Mouse (Mus musculus) c-Kit-positive CD71-positive TER-119-negative erythroid progenitor cells, embryonic 14.5 days (primary cell): Measurements from ENCODE around the gene Folr2.

Experiments
- DNase-seq: peaks from one replicate; pipeline ENCODE4 v3.0.0-alpha.2; 2013; ENCODE audit warnings: low read depth

Gene Folr2

DNA sequence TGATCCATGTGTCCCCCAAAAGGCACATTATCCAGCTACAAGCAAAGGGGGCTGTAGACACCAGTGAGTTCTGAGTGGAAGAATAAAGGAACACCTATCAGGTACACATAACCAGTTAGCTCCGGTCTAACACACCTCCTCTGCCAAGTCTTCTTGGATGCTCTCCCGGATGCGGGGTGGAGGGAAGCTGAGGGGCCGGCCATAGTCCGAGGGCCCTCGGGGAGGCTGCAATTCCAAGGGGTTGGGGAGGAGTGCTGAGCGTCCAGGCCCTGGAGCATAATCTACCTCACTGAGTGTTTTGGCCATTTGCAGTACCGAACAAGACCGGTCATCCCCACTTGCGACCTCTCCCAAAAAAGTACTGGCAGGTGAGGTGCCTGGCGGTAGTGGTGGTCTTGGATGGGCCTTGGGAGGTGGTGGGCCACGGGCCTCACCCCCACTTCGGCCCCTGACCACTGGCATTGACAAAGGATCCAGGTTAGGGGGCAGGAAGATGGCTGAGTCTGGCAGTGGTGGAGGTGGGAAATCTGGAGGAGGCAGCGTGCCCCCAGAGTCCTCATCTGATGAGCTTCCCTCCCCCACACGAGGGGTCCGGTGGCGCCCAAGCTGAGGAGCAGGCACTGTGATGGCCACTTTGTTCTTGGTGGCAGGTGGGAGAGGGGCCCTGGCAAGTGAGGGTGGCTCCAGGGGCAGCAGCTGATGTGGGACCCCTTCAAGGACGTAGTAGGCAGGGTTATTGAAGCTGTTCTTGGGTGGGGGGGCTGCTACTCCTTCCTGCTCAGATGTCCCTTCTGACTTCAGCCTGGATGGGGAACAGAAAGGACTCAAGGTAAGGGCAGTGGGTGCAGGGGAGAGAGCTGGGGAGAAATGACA, 33.0 kb downstream of the Folr2 start:
- DNase-seq: no peak

DNA sequence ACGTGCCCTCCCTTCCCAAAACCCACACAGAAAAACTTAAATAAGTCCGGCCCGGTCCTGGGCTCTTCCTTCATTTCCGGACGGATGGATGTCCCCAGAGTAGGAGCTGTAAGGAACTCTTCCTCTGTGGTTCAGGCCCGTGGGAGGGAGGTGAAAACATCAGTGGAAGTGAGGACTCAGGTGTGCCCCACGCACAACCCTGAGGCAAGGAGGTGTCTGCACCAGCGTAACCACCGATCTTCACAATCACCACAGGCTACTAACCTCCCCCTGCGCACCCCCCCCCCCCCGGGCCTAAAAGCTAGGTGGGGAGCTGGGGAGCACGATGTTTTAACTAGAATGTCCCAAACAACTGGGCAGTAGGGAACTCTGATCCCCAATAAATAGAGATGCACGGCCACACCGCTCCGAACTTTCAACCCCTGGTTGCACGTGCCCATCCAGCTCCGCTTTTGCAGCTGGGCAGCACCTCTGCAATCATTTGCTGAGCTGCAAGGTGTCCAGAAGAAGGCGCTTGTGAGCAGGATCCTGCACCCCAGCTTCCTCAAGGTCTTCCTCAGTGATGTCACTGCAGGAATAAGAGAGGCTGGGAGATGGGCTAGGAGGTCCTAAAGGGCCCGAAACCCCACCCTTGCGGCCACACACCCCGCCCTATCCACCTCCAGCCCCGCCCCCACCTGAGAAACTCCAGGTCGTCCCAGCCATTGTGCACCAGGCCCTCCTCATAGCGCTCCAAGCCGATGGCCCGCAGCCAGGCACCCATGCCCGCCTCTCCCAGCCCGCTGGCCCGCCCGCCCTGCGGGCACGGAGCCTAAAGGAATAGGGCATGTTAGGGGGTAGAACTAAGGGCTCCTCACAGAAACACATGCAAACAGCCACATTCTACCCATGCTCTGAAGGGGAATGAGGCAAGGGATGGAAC, 33.9 kb downstream of the Folr2 start:
- no peak for DNase-seq

DNA sequence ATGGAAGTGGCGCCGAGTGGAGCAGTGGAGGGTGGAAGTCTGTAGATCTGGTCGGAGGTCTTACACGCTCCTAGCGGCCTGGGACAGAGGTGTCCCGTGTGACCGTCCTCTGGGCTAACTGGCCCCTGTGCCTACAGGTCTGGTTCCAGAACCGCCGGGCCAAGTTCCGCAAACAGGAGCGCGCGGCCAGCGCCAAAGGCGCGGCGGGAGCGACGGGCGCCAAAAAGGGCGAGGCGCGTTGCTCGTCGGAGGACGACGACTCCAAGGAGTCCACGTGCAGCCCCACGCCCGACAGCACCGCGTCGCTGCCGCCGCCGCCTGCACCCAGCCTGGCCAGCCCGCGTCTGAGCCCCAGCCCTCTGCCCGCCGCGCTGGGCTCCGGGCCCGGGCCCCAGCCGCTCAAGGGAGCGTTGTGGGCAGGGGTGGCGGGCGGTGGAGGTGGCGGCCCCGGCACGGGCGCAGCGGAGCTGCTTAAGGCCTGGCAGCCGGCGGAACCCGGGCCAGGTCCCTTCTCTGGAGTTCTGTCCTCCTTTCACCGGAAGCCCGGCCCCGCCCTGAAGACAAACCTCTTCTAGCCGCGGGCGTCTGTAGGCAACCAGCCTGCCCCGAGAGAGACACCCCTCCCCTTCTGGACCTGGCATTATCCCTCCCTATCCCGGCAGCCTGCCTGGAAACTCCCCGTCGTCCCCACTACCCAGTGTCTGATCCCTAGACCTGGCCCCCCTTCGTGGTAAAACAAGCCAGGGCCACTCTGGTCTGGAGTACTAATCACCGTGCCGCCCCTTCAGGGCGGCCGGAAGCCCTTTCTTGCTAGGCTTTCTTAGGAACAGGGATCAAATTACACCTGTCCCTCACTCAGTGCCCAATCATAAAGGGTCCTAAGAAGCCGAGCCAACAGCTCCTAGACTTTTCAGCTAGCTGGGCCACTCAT, 35.2 kb downstream of the Folr2 start:
- no peak for DNase-seq

DNA sequence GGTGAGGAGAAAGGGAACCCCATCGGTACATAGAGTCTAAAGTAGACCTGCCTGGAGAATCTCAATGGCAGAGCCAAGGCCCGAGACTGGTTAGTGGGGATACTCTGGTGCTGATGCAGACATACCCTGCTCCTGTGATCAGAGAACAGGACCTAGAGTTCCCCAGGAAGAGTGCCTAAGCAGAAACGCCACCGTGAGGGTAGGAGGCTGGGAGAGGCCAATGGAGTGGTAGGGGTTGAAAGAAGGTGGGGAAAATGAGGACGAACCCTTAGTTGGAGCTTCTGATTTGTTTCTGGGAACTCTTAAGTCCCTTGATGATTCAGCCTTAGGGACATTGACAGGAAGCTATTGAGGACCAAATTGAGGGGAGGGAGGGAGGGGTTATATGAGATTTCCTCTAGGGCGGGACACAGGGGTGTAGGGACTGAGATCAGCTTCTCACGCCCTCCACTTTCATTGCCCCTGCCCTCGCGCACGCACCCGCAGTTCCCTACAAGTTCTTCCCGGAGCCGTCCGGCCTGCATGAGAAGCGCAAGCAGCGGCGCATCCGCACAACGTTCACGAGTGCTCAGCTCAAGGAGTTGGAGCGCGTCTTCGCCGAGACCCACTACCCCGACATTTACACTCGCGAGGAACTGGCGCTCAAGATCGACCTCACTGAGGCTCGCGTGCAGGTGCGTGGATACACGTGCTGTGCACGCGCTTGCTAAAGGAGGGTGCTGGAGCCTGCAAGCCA, 36.5 kb downstream of the Folr2 start:
- no peak for DNase-seq

DNA sequence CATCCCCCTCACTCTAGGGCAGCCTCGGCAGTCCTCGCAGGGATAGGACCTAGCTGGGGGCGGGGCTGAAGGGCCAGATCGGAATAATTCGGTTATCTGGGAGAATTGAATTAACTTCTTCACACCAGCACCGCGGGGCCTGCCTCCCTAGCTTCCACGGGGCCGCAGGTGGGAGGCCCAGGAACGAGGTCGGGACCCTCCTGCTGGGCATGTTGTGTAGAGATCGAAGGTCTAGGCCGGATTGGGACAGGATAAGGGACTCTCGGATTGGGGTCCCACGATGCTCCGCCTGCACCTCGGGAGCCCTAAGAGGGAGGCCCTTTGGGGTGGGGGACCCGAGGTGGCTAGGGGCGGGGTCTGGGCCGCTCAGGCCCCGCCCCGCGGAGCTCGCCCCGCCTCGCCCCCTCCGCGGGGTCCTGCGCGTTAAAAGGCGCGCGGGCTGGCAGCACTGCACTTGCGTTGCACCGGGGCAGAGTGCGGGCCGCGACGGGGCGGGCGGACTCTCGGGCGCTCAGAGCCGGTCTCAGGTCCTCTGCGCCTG, 39.1 kb downstream of the Folr2 start, which contains the start of gene Phox2a:
TSS of gene Phox2a (plus strand) at position 453 of the 541 bp plus-strand sequence.
- no peak for DNase-seq
